Mouse (Mus musculus) ES-E14 (cell line): ENCODE measurements at regions not wholly inside any gene's neighbourhood (a gene's known extent, or its start where the extent isn't known, plus 50 kb on each side); places are given as distances from the start of the nearest gene placed in this dataset.

Experiments used
- CHD2 ChIP-seq: IDR thresholded peaks from 2 replicates; pipeline ENCODE4 v1.6.1; 2014; ENCODE audit warnings: mild to moderate bottlenecking, low read depth, low read length, inconsistent platforms
- MAFK ChIP-seq: IDR thresholded peaks from 2 replicates; pipeline ENCODE4 v1.6.1; 2014; ENCODE audit warnings: mild to moderate bottlenecking, low read depth, low read length, inconsistent platforms; ENCODE audit not compliant: insufficient read depth
- ZC3H11A ChIP-seq: IDR thresholded peaks from 2 replicates; pipeline ENCODE4 v1.6.1; 2012; ENCODE audit warnings: low read depth, mild to moderate bottlenecking, inconsistent platforms, low read length, borderline replicate concordance

DNA sequence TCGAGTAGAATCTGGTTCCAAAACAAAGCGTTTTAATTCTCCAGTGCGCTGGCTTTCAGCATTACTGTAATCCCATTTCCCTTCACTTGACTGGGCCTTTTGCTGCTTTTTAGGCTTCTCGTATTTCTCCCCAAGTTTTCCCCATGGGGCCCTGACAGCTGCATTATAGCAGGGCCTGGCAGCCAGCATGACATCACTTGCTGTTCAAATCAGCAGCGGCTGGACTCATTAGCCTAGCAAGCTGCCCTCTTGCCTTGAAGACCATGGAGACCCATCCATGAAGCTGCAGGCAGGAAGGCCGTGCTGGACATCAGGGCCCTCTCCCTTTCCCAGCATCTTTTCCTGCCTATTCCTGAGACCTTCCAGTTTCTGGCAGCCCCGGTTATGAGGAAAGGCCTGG lies 249.8 kb upstream of the Cadm1 start:
- no peak for TF ChIP-seq MAFK
- TF ChIP-seq ZC3H11A, result no peak
- TF ChIP-seq CHD2, result no peak
